Mouse (Mus musculus): ENCODE data around the gene Plpp3. TPM values are rescaled to one million over a fixed set of nuclear protein-coding genes. Genes with fewer than 3 reads are reported as not detected.

Gene Plpp3
- total and polyA plus RNA-seq, 3 experiments, result not detected

DNA sequence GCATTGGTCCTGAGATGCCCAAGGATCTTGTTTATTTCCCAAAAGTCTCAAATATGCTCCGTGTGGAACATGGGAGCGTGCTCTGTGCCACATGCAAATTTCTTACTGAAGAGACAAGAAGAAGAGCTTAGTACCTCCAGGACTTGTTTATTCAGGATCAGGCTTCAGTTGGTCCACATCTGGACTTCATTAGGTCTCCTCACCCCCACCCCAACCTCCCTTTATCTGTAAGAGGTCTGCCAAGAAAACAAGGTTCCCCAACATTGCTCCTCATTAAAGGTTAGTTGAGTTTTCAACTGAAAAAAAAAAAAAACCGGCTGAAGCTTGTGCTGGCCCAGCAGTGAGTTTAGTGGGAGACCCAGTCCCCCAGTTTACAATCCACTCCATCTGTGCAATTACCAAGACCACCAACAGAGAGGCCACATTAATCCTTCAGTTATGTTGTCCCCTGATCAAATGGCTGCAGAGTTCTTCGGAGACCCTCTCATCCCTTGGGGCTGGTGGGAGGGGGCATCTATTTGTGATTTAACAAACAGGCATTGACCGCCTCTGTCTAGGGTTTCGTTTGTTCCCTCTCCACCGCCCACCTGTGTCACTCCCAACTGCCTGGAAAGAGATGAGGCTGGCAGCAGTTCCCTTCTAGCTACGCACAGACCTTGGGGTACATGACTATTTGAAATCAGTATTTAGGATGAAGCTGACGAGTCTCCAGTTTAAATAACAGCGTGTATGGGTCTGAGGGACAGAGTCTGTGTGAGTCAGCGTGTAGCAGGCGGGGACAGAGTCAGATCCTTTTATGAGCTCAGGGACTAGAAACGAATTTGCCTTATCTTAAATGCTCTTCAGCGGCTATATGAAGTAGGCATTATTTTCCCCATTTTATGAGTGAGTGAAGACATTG is 43.7 kb downstream of the Plpp3 start:
- no peaks in the 10 kb centered on the region for H3K36me3 ChIP-seq (ENCODE audit: control insufficient read depth in 1 of 2, insufficient read depth in 2 of 2, low read length in 2 of 2)
- no peak overlapping the region for H3K27ac ChIP-seq (ENCODE audit: control insufficient read depth, low read depth, low read length)
- no peaks in the 10 kb centered on the region for H3K27me3 ChIP-seq (ENCODE audit: control insufficient read depth in 1 of 2, insufficient read depth in 2 of 2, low read length in 2 of 2)
- H3K79me2 ChIP-seq (ENCODE audit: control insufficient read depth, insufficient read depth, low read length, poor library complexity), result no peaks in the 10 kb centered on the region
- peak; percentile 37 for DNase-seq (ENCODE audit: low read depth, low spot score)
- no peak overlapping the region for H3K9ac ChIP-seq (ENCODE audit: control insufficient read depth, low read depth, low read length, poor library complexity, severe bottlenecking)
- H3K4me3 ChIP-seq (ENCODE audit: control insufficient read depth in 1 of 2, insufficient read depth in 1 of 2, low read depth in 2 of 2, low read length in 2 of 2), result no peak overlapping the region
- no peaks in the 10 kb centered on the region for H3K9me3 ChIP-seq (replicated peaks; ENCODE audit: insufficient read depth, low read length)
- TF ChIP-seq MEF2A (IDR thresholded peaks at IDR 0.05; ENCODE audit: extremely low read depth, insufficient replicate concordance, low read depth, low read length, poor library complexity, severe bottlenecking) (no peak), ZNF384 (IDR thresholded peaks at IDR 0.05; ENCODE audit: low read depth, low read length) (no peak), POLR2AphosphoS2 (IDR thresholded peaks at IDR 0.05; ENCODE audit: low read length) (no peak), E2F4 (IDR thresholded peaks at IDR 0.05; ENCODE audit: borderline replicate concordance, low read depth, low read length) (no peak), POLR2A (IDR thresholded peaks at IDR 0.05; ENCODE audit: control insufficient read depth in 1 of 2, insufficient read depth in 1 of 2, low read depth in 1 of 2, low read length in 2 of 2, poor library complexity in 1 of 2) (no peak), SIN3A (IDR thresholded peaks at IDR 0.05; ENCODE audit: low read length) (no peak), EP300 (IDR thresholded peaks at IDR 0.05; ENCODE audit: low read depth in 1 of 2, low read length in 2 of 2) (no peak), BHLHE40 (IDR thresholded peaks at IDR 0.05; ENCODE audit: borderline replicate concordance, low read depth, low read length) (no peak), GATA1 (IDR thresholded peaks at IDR 0.05; ENCODE audit: low read depth, low read length) (no peak)
- no peaks in the 10 kb centered on the region for H3K4me1 ChIP-seq (ENCODE audit: control insufficient read depth in 1 of 2, insufficient read depth in 2 of 2, low read length in 2 of 2)

DNA sequence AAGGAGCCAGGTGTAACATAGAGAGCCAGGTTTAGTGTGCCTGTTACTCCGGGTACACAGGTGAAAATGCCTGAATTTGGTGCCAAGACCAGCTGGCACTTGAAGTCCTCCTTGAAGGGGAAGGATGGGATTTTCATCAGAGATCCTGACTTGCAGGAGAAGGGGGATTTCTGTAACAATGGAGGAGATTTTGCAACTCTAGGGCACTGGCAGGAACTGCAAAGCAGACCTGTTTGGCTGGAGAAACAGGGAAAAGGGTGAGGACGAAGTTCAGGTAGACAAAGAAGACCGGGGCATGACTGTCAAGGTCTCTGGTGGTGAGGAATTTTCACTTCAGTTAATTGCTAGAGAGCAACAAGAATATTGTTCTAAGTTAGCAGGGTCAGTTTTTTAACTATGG is 45.3 kb downstream of the Plpp3 start:
- Histone ChIP-seq H3K27ac (ENCODE audit: control insufficient read depth, low read depth, low read length) (no peak overlapping the region), H3K9ac (ENCODE audit: control insufficient read depth, low read depth, low read length, poor library complexity, severe bottlenecking) (no peak overlapping the region), H3K79me2 (ENCODE audit: control insufficient read depth, insufficient read depth, low read length, poor library complexity) (no peaks in the 10 kb centered on the region), H3K36me3 (ENCODE audit: control insufficient read depth in 1 of 2, insufficient read depth in 2 of 2, low read length in 2 of 2) (no peaks in the 10 kb centered on the region), H3K4me1 (ENCODE audit: control insufficient read depth in 1 of 2, insufficient read depth in 2 of 2, low read length in 2 of 2) (no peaks in the 10 kb centered on the region), H3K27me3 (ENCODE audit: control insufficient read depth in 1 of 2, insufficient read depth in 2 of 2, low read length in 2 of 2) (no peaks in the 10 kb centered on the region), H3K9me3 (replicated peaks; ENCODE audit: insufficient read depth, low read length) (no peaks in the 10 kb centered on the region), H3K4me3 (ENCODE audit: control insufficient read depth in 1 of 2, insufficient read depth in 1 of 2, low read depth in 2 of 2, low read length in 2 of 2) (no peak overlapping the region)
- DNase-seq (ENCODE audit: low read depth, low spot score), result no peak
- TF ChIP-seq NELFE (IDR thresholded peaks at IDR 0.05; ENCODE audit: low read depth, low read length) (no peak), POLR2A (IDR thresholded peaks at IDR 0.05; ENCODE audit: control insufficient read depth in 1 of 2, insufficient read depth in 1 of 2, low read depth in 1 of 2, low read length in 2 of 2, poor library complexity in 1 of 2) (no peak), ETS1 (IDR thresholded peaks at IDR 0.05; ENCODE audit: low read depth, low read length) (no peak), MYC (IDR thresholded peaks at IDR 0.05; ENCODE audit: low read depth, low read length) (no peak)

DNA sequence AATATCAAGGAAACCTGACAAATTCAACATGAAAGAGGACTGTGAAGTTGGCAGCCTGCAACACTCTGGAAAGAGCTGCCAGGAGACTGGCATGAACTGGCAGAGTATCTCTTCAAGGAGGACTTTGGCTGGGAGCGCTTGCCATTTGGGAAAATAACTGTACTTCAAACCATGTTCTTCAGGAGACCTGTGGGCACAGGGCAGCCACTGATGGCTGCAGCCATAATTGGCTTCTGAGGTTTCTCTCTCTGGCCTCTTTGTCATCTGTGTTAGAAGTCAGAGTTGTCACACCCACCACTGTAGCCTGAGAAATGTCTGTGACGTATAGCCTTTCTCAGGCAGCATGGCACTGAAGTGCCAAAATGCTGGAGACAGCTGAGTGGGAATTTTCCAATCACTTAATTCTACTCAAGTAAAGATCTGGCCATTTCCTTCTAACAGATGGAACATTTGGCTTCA is 46.2 kb downstream of the Plpp3 start:
- Histone ChIP-seq H3K36me3 (ENCODE audit: control insufficient read depth in 1 of 2, insufficient read depth in 2 of 2, low read length in 2 of 2) (no peaks in the 10 kb centered on the region), H3K4me3 (ENCODE audit: control insufficient read depth in 1 of 2, insufficient read depth in 1 of 2, low read depth in 2 of 2, low read length in 2 of 2) (no peak overlapping the region), H3K79me2 (ENCODE audit: control insufficient read depth, insufficient read depth, low read length, poor library complexity) (no peaks in the 10 kb centered on the region), H3K27ac (ENCODE audit: control insufficient read depth, low read depth, low read length) (no peak overlapping the region), H3K9ac (ENCODE audit: control insufficient read depth, low read depth, low read length, poor library complexity, severe bottlenecking) (no peak overlapping the region), H3K27me3 (ENCODE audit: control insufficient read depth in 1 of 2, insufficient read depth in 2 of 2, low read length in 2 of 2) (no peaks in the 10 kb centered on the region), H3K4me1 (ENCODE audit: control insufficient read depth in 1 of 2, insufficient read depth in 2 of 2, low read length in 2 of 2) (no peaks in the 10 kb centered on the region), H3K9me3 (replicated peaks; ENCODE audit: insufficient read depth, low read length) (no peaks in the 10 kb centered on the region)
- no peak for DNase-seq (ENCODE audit: low read depth, low spot score)
- TF ChIP-seq KAT2A (conservative IDR thresholded peaks at IDR 0.05; ENCODE audit: low read depth, low read length) (no peak), MAX (IDR thresholded peaks at IDR 0.05; ENCODE audit: low read length) (no peak), TCF12 (IDR thresholded peaks at IDR 0.05; ENCODE audit: low read depth, low read length) (no peak), ZKSCAN1 (IDR thresholded peaks at IDR 0.05; ENCODE audit: low read depth, low read length) (no peak), E2F4 (IDR thresholded peaks at IDR 0.05; ENCODE audit: borderline replicate concordance, low read depth, low read length) (no peak), TAL1 (IDR thresholded peaks at IDR 0.05; ENCODE audit: low read length) (no peak), GABPA (IDR thresholded peaks at IDR 0.05; ENCODE audit: low read depth, low read length) (no peak), HCFC1 (IDR thresholded peaks at IDR 0.05; ENCODE audit: low read depth, low read length) (no peak), GATA1 (IDR thresholded peaks at IDR 0.05; ENCODE audit: low read depth, low read length) (no peak), ELF1 (IDR thresholded peaks at IDR 0.05; ENCODE audit: low read depth, low read length) (no peak), CHD2 (IDR thresholded peaks at IDR 0.05; ENCODE audit: low read length) (no peak), POLR2AphosphoS5 (IDR thresholded peaks at IDR 0.05; ENCODE audit: borderline replicate concordance, low read depth, low read length) (no peak), ZC3H11A (IDR thresholded peaks at IDR 0.05; ENCODE audit: low read depth, low read length) (no peak), ETS1 (IDR thresholded peaks at IDR 0.05; ENCODE audit: low read depth, low read length) (no peak), BHLHE40 (IDR thresholded peaks at IDR 0.05; ENCODE audit: borderline replicate concordance, low read depth, low read length) (no peak)
